Mouse (Mus musculus) embryonic fibroblast, embryonic 13.5 days (primary cell): ENCODE results near the gene Efcab12.

ENCODE experiments used
- CTCF ChIP-seq: IDR thresholded peaks from 2 replicates; pipeline ENCODE4 v1.5.1; 2011; ENCODE audit warnings: mild to moderate bottlenecking, control low read depth, low read length, moderate library complexity, borderline replicate concordance; ENCODE audit not compliant: insufficient read depth
- POLR2A ChIP-seq: IDR thresholded peaks from 2 replicates; pipeline ENCODE4 v1.6.1; 2011; ENCODE audit warnings: low read depth, mild to moderate bottlenecking, control low read depth, low read length, moderate library complexity

DNA sequence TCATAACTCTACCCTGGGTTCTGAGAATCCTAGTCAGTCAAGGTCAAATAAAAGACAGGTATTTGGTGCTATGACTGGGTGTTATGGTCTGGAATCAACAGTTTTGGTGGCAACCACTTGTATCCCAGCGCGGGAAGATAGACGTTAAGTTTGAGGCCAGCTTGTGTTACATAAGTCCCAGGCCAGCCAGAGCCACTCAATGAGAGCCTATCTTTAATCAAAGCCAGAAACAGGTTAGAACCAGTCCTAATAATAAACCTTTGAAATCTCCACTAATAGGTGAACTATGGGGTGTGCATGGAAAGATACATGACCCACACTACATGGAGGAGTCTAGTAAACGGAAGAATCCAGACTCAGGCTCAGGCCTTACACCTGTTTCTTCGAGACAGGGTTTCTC lies 533 bp upstream of the Efcab12 start:
- TF ChIP-seq POLR2A (no peak), CTCF (no peak)
